Mouse (Mus musculus): ENCODE results near the gene Nectin1. TPM values are rescaled to one million over a fixed set of nuclear protein-coding genes. Genes with fewer than 3 reads are reported as not detected.

Nectin1 gene
- polyA plus RNA-seq, 1 experiment from 2014 or later = 1.7 TPM

GRCm38 (mm10) chr9:43755464-43755863 lies 11.7 kb downstream of the Nectin1 start:
- Histone ChIP-seq H3K27ac (ENCODE audit: low read length) (peak overlapping the region; percentile 74), H3K9ac (ENCODE audit: low read depth, low read length) (no peak overlapping the region), H3K4me1 (ENCODE audit: control insufficient read depth, low read depth, low read length) (peaks cover 9% of the 10 kb centered on the region), H3K4me2 (ENCODE audit: low read depth, low read length) (no peak overlapping the region), H3K36me3 (ENCODE audit: control insufficient read depth, insufficient read depth) (no peaks in the 10 kb centered on the region), H3K27me3 (ENCODE audit: control insufficient read depth, insufficient read depth, low read depth, low read length) (no peaks in the 10 kb centered on the region), H3K9me3 (replicated peaks; ENCODE audit: control insufficient read depth, low read length) (no peaks in the 10 kb centered on the region), H3K4me3 (ENCODE audit: low read depth, low read length) (no peak overlapping the region)
- no peak for ATAC-seq (ENCODE audit: low read depth)
- WGBS (ENCODE audit: insufficient replicate concordance) = 29% methylated on average over 4 of the region's 4 CpGs

- Histone ChIP-seq H3K27ac (ENCODE audit: low read length) (peak overlapping the region; percentile 74), H3K4me2 (ENCODE audit: low read depth, low read length) (no peak overlapping the region), H3K9ac (ENCODE audit: low read depth, low read length) (no peak overlapping the region), H3K36me3 (ENCODE audit: control insufficient read depth, insufficient read depth) (no peaks in the 10 kb centered on the region), H3K9me3 (replicated peaks; ENCODE audit: control insufficient read depth, low read length) (no peaks in the 10 kb centered on the region), H3K4me3 (ENCODE audit: low read depth, low read length) (no peak overlapping the region), H3K4me1 (ENCODE audit: control insufficient read depth, low read depth, low read length) (peaks cover 9% of the 10 kb centered on the region), H3K27me3 (ENCODE audit: control insufficient read depth, insufficient read depth, low read depth, low read length) (no peaks in the 10 kb centered on the region)
- WGBS (ENCODE audit: insufficient replicate concordance) = 61% methylated on average over 2 of the region's 2 CpGs
- peak; percentile 66 for ATAC-seq (ENCODE audit: low read depth)
Observed at GRCm38 (mm10) chr9:43755928-43756327, 12.1 kb downstream of the Nectin1 start.

- Histone ChIP-seq H3K36me3 (ENCODE audit: control insufficient read depth, insufficient read depth) (no peaks in the 10 kb centered on the region), H3K4me1 (ENCODE audit: control insufficient read depth, low read depth, low read length) (peaks cover 9% of the 10 kb centered on the region), H3K9ac (ENCODE audit: low read depth, low read length) (peak overlapping the region; percentile 16; the same call in 1 of the 2 replicates), H3K27ac (ENCODE audit: low read length) (peak overlapping the region; percentile 57), H3K27me3 (ENCODE audit: control insufficient read depth, insufficient read depth, low read depth, low read length) (no peaks in the 10 kb centered on the region), H3K4me2 (ENCODE audit: low read depth, low read length) (peak overlapping the region; percentile 10; the same call in 1 of the 2 replicates), H3K4me3 (ENCODE audit: low read depth, low read length) (no peak overlapping the region), H3K9me3 (replicated peaks; ENCODE audit: control insufficient read depth, low read length) (no peaks in the 10 kb centered on the region)
- 55% methylated on average over 10 of the region's 10 CpGs for WGBS (ENCODE audit: insufficient replicate concordance)
- no peak for ATAC-seq (ENCODE audit: low read depth)
Observed at GRCm38 (mm10) chr9:43757225-43757624, 13.4 kb downstream of the Nectin1 start.

GRCm38 (mm10) chr9:43757972-43758965 lies 14.5 kb downstream of the Nectin1 start:
- H3K9ac ChIP-seq (ENCODE audit: low read depth, low read length) = peak overlapping the region; percentile 6; the same call in 1 of the 2 replicates
- H3K9me3 ChIP-seq (replicated peaks; ENCODE audit: control insufficient read depth, low read length) = no peaks in the 10 kb centered on the region
- no peaks in the 10 kb centered on the region for H3K27me3 ChIP-seq (ENCODE audit: control insufficient read depth, insufficient read depth, low read depth, low read length)
- peak overlapping the region; percentile 12; the same call in 1 of the 2 replicates for H3K4me2 ChIP-seq (ENCODE audit: low read depth, low read length)
- no peaks in the 10 kb centered on the region for H3K36me3 ChIP-seq (ENCODE audit: control insufficient read depth, insufficient read depth)
- peak; percentile 70 for ATAC-seq (ENCODE audit: low read depth)
- 45% methylated on average over 5 of the region's 5 CpGs for WGBS (ENCODE audit: insufficient replicate concordance)
- no peak overlapping the region; the same call in 1 of the 2 replicates for H3K4me3 ChIP-seq (ENCODE audit: low read depth, low read length)
- peak overlapping the region; percentile 85 for H3K27ac ChIP-seq (ENCODE audit: low read length)
- H3K4me1 ChIP-seq (ENCODE audit: control insufficient read depth, low read depth, low read length) = peaks cover 9% of the 10 kb centered on the region

GRCm38 (mm10) chr9:43760078-43760477 lies 16.3 kb downstream of the Nectin1 start:
- peaks cover 5% of the 10 kb centered on the region for H3K4me1 ChIP-seq (ENCODE audit: control insufficient read depth, low read depth, low read length)
- H3K4me2 ChIP-seq (ENCODE audit: low read depth, low read length) = no peak overlapping the region
- 72% methylated on average over 12 of the region's 12 CpGs for WGBS (ENCODE audit: insufficient replicate concordance)
- H3K9me3 ChIP-seq (replicated peaks; ENCODE audit: control insufficient read depth, low read length) = no peaks in the 10 kb centered on the region
- H3K27me3 ChIP-seq (ENCODE audit: control insufficient read depth, insufficient read depth, low read depth, low read length) = no peaks in the 10 kb centered on the region
- H3K4me3 ChIP-seq (ENCODE audit: low read depth, low read length) = no peak overlapping the region
- H3K27ac ChIP-seq (ENCODE audit: low read length) = no peak overlapping the region
- H3K36me3 ChIP-seq (ENCODE audit: control insufficient read depth, insufficient read depth) = no peaks in the 10 kb centered on the region
- ATAC-seq (ENCODE audit: low read depth) = no peak
- H3K9ac ChIP-seq (ENCODE audit: low read depth, low read length) = no peak overlapping the region

GRCm38 (mm10) chr9:43761181-43761820 lies 17.5 kb downstream of the Nectin1 start:
- WGBS (ENCODE audit: insufficient replicate concordance) = 54% methylated on average over 5 of the region's 5 CpGs
- H3K9me3 ChIP-seq (replicated peaks; ENCODE audit: control insufficient read depth, low read length) = no peaks in the 10 kb centered on the region
- no peaks in the 10 kb centered on the region for H3K27me3 ChIP-seq (ENCODE audit: control insufficient read depth, insufficient read depth, low read depth, low read length)
- no peak for ATAC-seq (ENCODE audit: low read depth)
- peaks cover 3% of the 10 kb centered on the region for H3K4me1 ChIP-seq (ENCODE audit: control insufficient read depth, low read depth, low read length)
- H3K9ac ChIP-seq (ENCODE audit: low read depth, low read length) = no peak overlapping the region
- no peak overlapping the region for H3K4me2 ChIP-seq (ENCODE audit: low read depth, low read length)
- no peaks in the 10 kb centered on the region for H3K36me3 ChIP-seq (ENCODE audit: control insufficient read depth, insufficient read depth)
- no peak overlapping the region for H3K27ac ChIP-seq (ENCODE audit: low read length)
- no peak overlapping the region for H3K4me3 ChIP-seq (ENCODE audit: low read depth, low read length)

GRCm38 (mm10) chr9:43761941-43762340 lies 18.2 kb downstream of the Nectin1 start:
- H3K9ac ChIP-seq (ENCODE audit: low read depth, low read length) = no peak overlapping the region
- H3K4me1 ChIP-seq (ENCODE audit: control insufficient read depth, low read depth, low read length) = no peaks in the 10 kb centered on the region
- no peaks in the 10 kb centered on the region for H3K9me3 ChIP-seq (replicated peaks; ENCODE audit: control insufficient read depth, low read length)
- no peaks in the 10 kb centered on the region for H3K36me3 ChIP-seq (ENCODE audit: control insufficient read depth, insufficient read depth)
- no peak for ATAC-seq (ENCODE audit: low read depth)
- no peak overlapping the region for H3K4me3 ChIP-seq (ENCODE audit: low read depth, low read length)
- H3K27ac ChIP-seq (ENCODE audit: low read length) = no peak overlapping the region
- H3K4me2 ChIP-seq (ENCODE audit: low read depth, low read length) = no peak overlapping the region
- no peaks in the 10 kb centered on the region for H3K27me3 ChIP-seq (ENCODE audit: control insufficient read depth, insufficient read depth, low read depth, low read length)
- 38% methylated on average over 3 of the region's 3 CpGs for WGBS (ENCODE audit: insufficient replicate concordance)

- H3K27ac ChIP-seq (ENCODE audit: low read length) = no peak overlapping the region
- no peaks in the 10 kb centered on the region for H3K9me3 ChIP-seq (replicated peaks; ENCODE audit: control insufficient read depth, low read length)
- ATAC-seq (ENCODE audit: low read depth) = no peak
- no peaks in the 10 kb centered on the region for H3K4me1 ChIP-seq (ENCODE audit: control insufficient read depth, low read depth, low read length)
- H3K27me3 ChIP-seq (ENCODE audit: control insufficient read depth, insufficient read depth, low read depth, low read length) = no peaks in the 10 kb centered on the region
- 63% methylated on average over 14 of the region's 14 CpGs for WGBS (ENCODE audit: insufficient replicate concordance)
- H3K9ac ChIP-seq (ENCODE audit: low read depth, low read length) = no peak overlapping the region
- H3K36me3 ChIP-seq (ENCODE audit: control insufficient read depth, insufficient read depth) = no peaks in the 10 kb centered on the region
- no peak overlapping the region for H3K4me3 ChIP-seq (ENCODE audit: low read depth, low read length)
- H3K4me2 ChIP-seq (ENCODE audit: low read depth, low read length) = no peak overlapping the region
Observed at GRCm38 (mm10) chr9:43765419-43766179, 21.8 kb downstream of the Nectin1 start.
